Mouse (Mus musculus) kidney, adult 2 months (tissue): ENCODE data around the gene Foxp2. TPM values are rescaled to one million over a fixed set of nuclear protein-coding genes. Genes with fewer than 3 reads are reported as not detected.

Experiments
- DNase-seq: peaks from one replicate; pipeline ENCODE4 v3.0.0; 2021
- H3K27ac ChIP-seq: fragments of 200-500 bp; 2 replicates; pipeline ENCODE4 v1.5.1; 2012; ENCODE audit warnings: low read depth, low read length, control low read depth, inconsistent platforms; ENCODE audit not compliant: insufficient read depth
- H3K27me3 ChIP-seq: fragments of 200-500 bp; replicated peaks from 2 replicates; pipeline ENCODE4 v1.6.1; 2012; ENCODE audit warnings: mild to moderate bottlenecking, moderate library complexity, low read length, inconsistent platforms; ENCODE audit not compliant: control insufficient read depth, insufficient read depth
- H3K36me3 ChIP-seq: fragments of 200-500 bp; 2 replicates; pipeline ENCODE4 v1.6.1; 2012; ENCODE audit warnings: mild to moderate bottlenecking, moderate library complexity, low read length, inconsistent platforms; ENCODE audit not compliant: control insufficient read depth, insufficient read depth
- H3K4me1 ChIP-seq: fragments of 200-500 bp; 2 replicates; pipeline ENCODE4 v1.6.1; 2011; ENCODE audit warnings: low read length; ENCODE audit not compliant: control insufficient read depth, insufficient read depth
- H3K4me3 ChIP-seq: fragments of 200-500 bp; 2 replicates; pipeline ENCODE4 v1.5.1; 2011; ENCODE audit warnings: mild to moderate bottlenecking, low read depth, low read length, control low read depth; ENCODE audit not compliant: insufficient read depth
- CTCF ChIP-seq: fragments of 200-500 bp; conservative IDR thresholded peaks from 2 replicates; pipeline ENCODE4 v1.5.1; 2011; ENCODE audit warnings: low read depth, mild to moderate bottlenecking, control low read depth, low read length, moderate library complexity, mixed read lengths; ENCODE audit not compliant: insufficient read depth, insufficient read length
- POLR2A ChIP-seq: fragments of 200-500 bp; IDR thresholded peaks from one replicate; pipeline ENCODE4 v1.6.1; 2011; ENCODE audit warnings: low read depth, low read length, control low read depth
- WGBS: fragments of 180-500 bp; shearing (Covaris S2); methylation state at CpG from one replicate; pipeline ENCODE4 v1.1.7; 2018; 5-methylcytosine and 5-hydroxymethylcytosine counted together
- polyA plus RNA-seq: library from polyadenylated mRNA; depleted of rRNA; stranded (reverse); fragments of >200 nt; gene quantifications from 2 replicates; pipeline ENCODE4 v1.2.3, GENCODE M21; 2012

Gene Foxp2
- polyA plus RNA-seq, 1 experiment, result 0.69 TPM

DNA sequence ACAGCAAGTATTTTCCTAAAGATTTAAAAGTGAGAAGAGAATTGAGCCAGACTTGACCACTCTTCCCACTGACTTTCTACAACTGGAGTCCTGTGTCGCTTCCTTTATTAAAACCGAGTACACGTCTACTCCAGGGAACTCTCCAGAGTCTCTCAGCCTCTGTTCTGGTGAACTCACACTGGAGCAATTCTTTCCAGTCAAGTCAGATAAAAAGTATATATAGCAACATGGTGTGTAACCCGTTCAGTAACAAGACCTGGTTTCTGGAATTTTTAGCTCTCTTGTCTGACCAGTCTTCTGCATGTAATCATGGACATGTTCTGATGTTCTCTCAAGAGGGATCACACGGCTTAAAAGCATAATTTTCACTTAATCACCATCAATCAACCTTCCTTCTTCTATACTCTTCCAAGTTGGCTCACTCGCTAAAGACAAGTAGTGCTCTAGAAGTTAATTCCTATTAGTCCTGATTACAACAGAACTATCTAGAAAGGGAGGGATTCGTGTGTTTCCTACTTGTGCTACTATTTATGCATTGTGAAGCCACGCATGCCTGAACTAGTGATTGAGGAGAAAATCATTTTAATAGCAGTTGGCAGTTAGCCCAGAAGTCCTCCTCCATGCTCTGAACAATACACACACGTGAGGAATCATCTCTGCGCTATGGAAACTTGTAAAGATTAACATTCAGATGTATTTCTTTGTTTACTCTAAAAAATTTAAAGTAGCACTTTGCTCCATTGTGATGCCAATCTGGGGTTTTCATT is 341.2 kb downstream of the Foxp2 start:
- WGBS, result 63% methylated on average over 10 of the region's 10 CpGs

GRCm38 (mm10) chr6:15257393-15257792 is 356.2 kb downstream of the Foxp2 start:
- Histone ChIP-seq H3K27ac (no peak overlapping the region), H3K27me3 (no peaks in the 10 kb centered on the region), H3K36me3 (no peaks in the 10 kb centered on the region), H3K4me3 (no peak overlapping the region), H3K4me1 (no peaks in the 10 kb centered on the region)
- TF ChIP-seq CTCF, result no peak
- no peak for TF ChIP-seq POLR2A
- DNase-seq, result no peak
- 24% methylated on average over 7 of the region's 7 CpGs for WGBS

More for the DNA sequence above, 341.2 kb downstream of the Foxp2 start:
- Histone ChIP-seq H3K27ac (no peak overlapping the region), H3K4me1 (no peaks in the 10 kb centered on the region), H3K4me3 (no peak overlapping the region), H3K36me3 (no peaks in the 10 kb centered on the region), H3K27me3 (no peaks in the 10 kb centered on the region)
- no peak for DNase-seq
- TF ChIP-seq POLR2A, result no peak
- no peak for TF ChIP-seq CTCF

DNA sequence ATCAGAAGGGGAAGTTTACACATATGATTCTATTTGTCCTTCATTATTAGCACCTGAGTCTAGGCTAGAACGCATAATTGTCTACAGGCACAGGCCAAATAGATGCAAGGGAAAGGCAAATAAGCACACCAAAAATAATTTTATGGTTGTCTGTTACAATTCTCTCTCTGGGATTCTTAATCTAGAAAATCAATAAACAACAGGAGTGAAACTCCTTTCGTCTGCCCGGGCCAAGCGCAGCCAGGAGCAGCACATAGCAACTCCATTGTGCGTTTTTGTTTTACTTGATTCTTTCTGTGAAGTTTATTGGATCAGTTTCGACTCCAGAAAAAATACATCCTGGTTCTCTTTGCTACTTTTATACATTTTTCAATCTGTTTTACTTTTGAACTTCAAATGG is 356.7 kb downstream of the Foxp2 start:
- Histone ChIP-seq H3K4me3 (no peak overlapping the region), H3K27ac (no peak overlapping the region), H3K36me3 (no peaks in the 10 kb centered on the region), H3K4me1 (no peaks in the 10 kb centered on the region), H3K27me3 (no peaks in the 10 kb centered on the region)
- no peak for DNase-seq
- WGBS, result 73% methylated on average over 6 of the region's 6 CpGs
- TF ChIP-seq CTCF, result no peak
- TF ChIP-seq POLR2A, result no peak

- WGBS, result 80% methylated on average over 2 of the region's 2 CpGs
- DNase-seq, result no peak
Observed at GRCm38 (mm10) chr6:15268136-15268535, 367.0 kb downstream of the Foxp2 start.

GRCm38 (mm10) chr6:15285213-15285612 is 384.1 kb downstream of the Foxp2 start:
- DNase-seq, result no peak
- H3K27me3 ChIP-seq, result no peaks in the 10 kb centered on the region
- TF ChIP-seq CTCF, result no peak
- TF ChIP-seq POLR2A, result no peak
- WGBS, result 37% methylated on average over 3 of the region's 3 CpGs
- no peaks in the 10 kb centered on the region for H3K4me1 ChIP-seq
- H3K4me3 ChIP-seq, result no peak overlapping the region
- H3K27ac ChIP-seq, result no peak overlapping the region
- no peaks in the 10 kb centered on the region for H3K36me3 ChIP-seq

More at GRCm38 (mm10) chr6:15268136-15268535, 367.0 kb downstream of the Foxp2 start:
- TF ChIP-seq POLR2A (no peak), CTCF (no peak)
- Histone ChIP-seq H3K36me3 (no peaks in the 10 kb centered on the region), H3K4me3 (no peak overlapping the region), H3K27ac (no peak overlapping the region), H3K4me1 (no peaks in the 10 kb centered on the region), H3K27me3 (no peaks in the 10 kb centered on the region)

DNA sequence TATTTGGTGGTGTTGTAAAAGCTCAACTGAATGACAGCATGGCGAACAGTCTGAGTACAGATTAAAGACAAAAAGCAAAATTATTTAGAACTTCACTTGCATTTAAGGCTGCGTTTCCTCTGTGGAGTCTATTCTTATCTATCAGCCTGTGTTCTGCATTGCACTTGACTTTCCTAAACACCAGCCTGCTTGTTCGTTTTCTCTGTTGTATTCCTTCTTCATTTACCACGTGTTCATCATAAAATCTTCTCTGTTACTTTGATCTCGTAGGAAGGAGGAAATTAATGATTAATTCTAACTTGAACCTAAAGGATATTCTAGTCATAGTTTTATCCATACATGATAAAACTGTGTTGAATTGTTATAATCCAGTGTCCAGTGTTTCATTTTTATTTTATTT is 392.9 kb downstream of the Foxp2 start:
- DNase-seq, result no peak
- TF ChIP-seq CTCF (no peak), POLR2A (no peak)
- Histone ChIP-seq H3K27me3 (no peaks in the 10 kb centered on the region), H3K36me3 (no peaks in the 10 kb centered on the region), H3K4me3 (no peak overlapping the region), H3K27ac (no peak overlapping the region), H3K4me1 (no peaks in the 10 kb centered on the region)
- 64% methylated on average over 5 of the region's 5 CpGs for WGBS

GRCm38 (mm10) chr6:15299279-15299678 is 398.1 kb downstream of the Foxp2 start:
- peak; percentile 9 for DNase-seq
- WGBS, result 15% methylated on average over 1 of the region's 1 CpGs

More at GRCm38 (mm10) chr6:15299279-15299678, 398.1 kb downstream of the Foxp2 start:
- Histone ChIP-seq H3K27me3 (no peaks in the 10 kb centered on the region), H3K36me3 (no peaks in the 10 kb centered on the region), H3K4me1 (no peaks in the 10 kb centered on the region), H3K4me3 (no peak overlapping the region), H3K27ac (no peak overlapping the region)
- TF ChIP-seq CTCF (no peak), POLR2A (no peak)
